18 mouse cellular contexts compared by ENCODE assay signal in the genomic region with DNA sequence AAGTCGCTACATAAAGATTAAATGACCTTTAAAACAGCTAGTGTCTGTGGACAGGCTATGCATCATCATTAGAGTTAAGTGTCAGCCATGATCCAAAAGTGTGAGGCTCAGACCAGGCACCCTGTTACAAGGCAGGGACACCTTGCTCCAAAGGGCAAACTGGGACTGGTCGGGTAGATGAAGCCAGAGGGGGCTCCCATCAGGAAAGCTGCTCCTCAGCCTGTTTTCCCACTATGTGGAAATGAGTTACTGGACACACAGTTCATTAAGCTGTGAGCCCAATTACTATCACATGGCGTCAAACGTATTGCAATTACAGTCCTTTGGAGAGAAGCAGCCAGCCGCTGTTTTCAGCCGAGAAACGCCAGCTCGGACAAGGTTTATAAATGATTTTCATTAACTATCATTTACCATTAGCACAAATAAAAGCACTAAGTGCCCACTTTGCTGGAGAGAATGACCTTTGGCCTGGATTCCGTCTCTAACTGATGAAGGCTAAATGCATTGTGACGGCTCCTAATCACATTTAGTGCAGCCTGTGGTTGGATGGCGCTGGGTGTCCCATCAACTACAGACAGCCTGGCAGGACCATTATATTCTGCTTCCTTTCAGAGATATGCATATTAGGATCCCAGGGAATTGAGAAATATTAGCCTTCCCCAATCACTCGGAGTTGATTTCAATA.
DNase-seq lines count a peak whose midpoint lies in the region; ATAC-seq lines count a peak whose summit lies in the region.
"Had no signal": no experiment of that assay in that cellular context is flagged by ENCODE, and none has a peak within 500 bp of the region (broad histone marks: within the 10 kb centered on the region; RNA-seq: fewer than 3 reads in every experiment).

No protein-coding gene starts in this region.

- H3K27me3 ChIP-seq in limb, embryonic 12.5 days: no peaks in the 10 kb centered on the region
- H3K27me3 ChIP-seq in limb, embryonic 10.5 days (ENCODE audit: low read depth, poor library complexity, severe bottlenecking): no peaks in the 10 kb centered on the region
- no peaks in the 10 kb centered on the region for H3K27me3 ChIP-seq in hindbrain, embryonic 11.5 days (ENCODE audit: control insufficient read depth, insufficient read depth, low read length)
- H3K27me3 ChIP-seq in midbrain, embryonic 14.5 days (ENCODE audit: control insufficient read depth, insufficient read depth, low read length): no peaks in the 10 kb centered on the region
- H3K27me3 ChIP-seq in intestine, embryonic 15.5 days (replicated peaks): no peaks in the 10 kb centered on the region
- H3K27me3 ChIP-seq: embryonic facial prominence, embryonic 15.5 days; heart, embryonic 15.5 days; limb, embryonic 13.5 days had no signal

- no peak for ATAC-seq in limb, embryonic 12.5 days (ENCODE audit: insufficient number of reproducible peaks, insufficient read depth, low FRiP score, low TSS enrichment, low read depth)
- ATAC-seq in hindbrain, embryonic 11.5 days (ENCODE audit: low FRiP score): peak; percentile 67; the same call in 1 of the 2 replicates
- no peak for ATAC-seq in midbrain, embryonic 14.5 days (ENCODE audit: low FRiP score, low TSS enrichment)
- ATAC-seq in intestine, embryonic 15.5 days: no peak
- ATAC-seq: intestine, embryonic 16.5 days had no signal

- peak overlapping the region; percentile 4; the same call in 1 of the 2 replicates for H3K4me2 ChIP-seq in limb, embryonic 12.5 days
- H3K4me2 ChIP-seq in hindbrain, embryonic 11.5 days (replicated peaks; ENCODE audit: low read depth, low read length): no peak overlapping the region
- no peak overlapping the region for H3K4me2 ChIP-seq in midbrain, embryonic 14.5 days (ENCODE audit: low read length)
- H3K4me2 ChIP-seq in intestine, embryonic 15.5 days (replicated peaks): no peak overlapping the region
- H3K4me2 ChIP-seq: embryonic facial prominence, embryonic 15.5 days; heart, embryonic 15.5 days; limb, embryonic 13.5 days had no signal

- no peaks in the 10 kb centered on the region for H3K9me3 ChIP-seq in limb, embryonic 12.5 days
- H3K9me3 ChIP-seq in limb, embryonic 10.5 days (replicated peaks): no peaks in the 10 kb centered on the region
- H3K9me3 ChIP-seq in hindbrain, embryonic 11.5 days (ENCODE audit: control insufficient read depth, low read length): no peaks in the 10 kb centered on the region
- H3K9me3 ChIP-seq in midbrain, embryonic 14.5 days (ENCODE audit: control insufficient read depth, low read length): no peaks in the 10 kb centered on the region
- no peaks in the 10 kb centered on the region for H3K9me3 ChIP-seq in intestine, embryonic 15.5 days
- H3K9me3 ChIP-seq: embryonic facial prominence, embryonic 15.5 days; heart, embryonic 15.5 days; limb, embryonic 13.5 days had no signal

- no peak overlapping the region for H3K27ac ChIP-seq in limb, embryonic 12.5 days
- no peak overlapping the region for H3K27ac ChIP-seq in limb, embryonic 10.5 days
- 0 out of 2 replicates have a peak overlapping the region, but pooled peaks have one; percentile 36 for H3K27ac ChIP-seq in hindbrain, embryonic 11.5 days (ENCODE audit: low read depth, low read length)
- no peak overlapping the region; the same call in 1 of the 2 replicates for H3K27ac ChIP-seq in midbrain, embryonic 14.5 days (replicated peaks; ENCODE audit: low read depth, low read length)
- no peak overlapping the region for H3K27ac ChIP-seq in intestine, embryonic 15.5 days
- H3K27ac ChIP-seq: embryonic facial prominence, embryonic 15.5 days; heart, embryonic 15.5 days; limb, embryonic 13.5 days had no signal

- DNase-seq in limb, embryonic 10.5 days (ENCODE audit: low spot score): no peak
- DNase-seq in hindbrain, embryonic 11.5 days (ENCODE audit: low spot score): peak; percentile 31
- peak; percentile 46 for DNase-seq in midbrain, embryonic 14.5 days
- DNase-seq in retina, postnatal 7 days (ENCODE audit: low read depth, low spot score): peak; percentile 5
- DNase-seq in adrenal gland, adult 8-10 months: no peak
- no peak for DNase-seq in lung, postnatal 25 days (ENCODE audit: low spot score)
- DNase-seq: adrenal gland, postnatal 14 days; B cell, adult 2 months; cerebellum, postnatal 14 days; kidney, postnatal 36 days; lung, postnatal 4 days had no signal

- no peaks in the 10 kb centered on the region for H3K36me3 ChIP-seq in limb, embryonic 12.5 days
- no peaks in the 10 kb centered on the region for H3K36me3 ChIP-seq in limb, embryonic 10.5 days
- no peaks in the 10 kb centered on the region for H3K36me3 ChIP-seq in hindbrain, embryonic 11.5 days (ENCODE audit: control insufficient read depth, insufficient read depth, low read length)
- no peaks in the 10 kb centered on the region for H3K36me3 ChIP-seq in midbrain, embryonic 14.5 days (ENCODE audit: control insufficient read depth, insufficient read depth, low read length)
- no peaks in the 10 kb centered on the region for H3K36me3 ChIP-seq in intestine, embryonic 15.5 days
- H3K36me3 ChIP-seq: embryonic facial prominence, embryonic 15.5 days; heart, embryonic 15.5 days; limb, embryonic 13.5 days had no signal

- H3K9ac ChIP-seq in limb, embryonic 12.5 days (replicated peaks): no peak overlapping the region
- H3K9ac ChIP-seq in hindbrain, embryonic 11.5 days (ENCODE audit: low read depth, low read length): no peak overlapping the region
- no peak overlapping the region for H3K9ac ChIP-seq in midbrain, embryonic 14.5 days (replicated peaks; ENCODE audit: low read length)
- no peak overlapping the region for H3K9ac ChIP-seq in intestine, embryonic 15.5 days
- H3K9ac ChIP-seq: embryonic facial prominence, embryonic 15.5 days; heart, embryonic 15.5 days; limb, embryonic 13.5 days had no signal

- WGBS in limb, embryonic 12.5 days: 28% methylated on average over 12 of the region's 12 CpGs
- WGBS in limb, embryonic 10.5 days: 50% methylated on average over 12 of the region's 12 CpGs
- 49% methylated on average over 12 of the region's 12 CpGs for WGBS in hindbrain, embryonic 11.5 days
- 33% methylated on average over 12 of the region's 12 CpGs for WGBS in midbrain, embryonic 14.5 days
- WGBS in intestine, embryonic 15.5 days: 60% methylated on average over 12 of the region's 12 CpGs

- no peaks in the 10 kb centered on the region for H3K4me1 ChIP-seq in limb, embryonic 12.5 days (replicated peaks)
- H3K4me1 ChIP-seq in limb, embryonic 10.5 days: peaks cover 6% of the 10 kb centered on the region; the same call in 1 of the 2 replicates
- no peaks in the 10 kb centered on the region for H3K4me1 ChIP-seq in hindbrain, embryonic 11.5 days (replicated peaks; ENCODE audit: control insufficient read depth, insufficient read depth, low read length)
- H3K4me1 ChIP-seq in midbrain, embryonic 14.5 days (ENCODE audit: control insufficient read depth, insufficient read depth, low read length): peaks cover 4% of the 10 kb centered on the region
- H3K4me1 ChIP-seq in intestine, embryonic 15.5 days (replicated peaks): no peaks in the 10 kb centered on the region
- H3K4me1 ChIP-seq: embryonic facial prominence, embryonic 15.5 days had no signal

- H3K4me3 ChIP-seq in limb, embryonic 12.5 days (replicated peaks): no peak overlapping the region
- H3K4me3 ChIP-seq in limb, embryonic 10.5 days: no peak overlapping the region
- H3K4me3 ChIP-seq in hindbrain, embryonic 11.5 days (ENCODE audit: low read depth, low read length): no peak overlapping the region
- no peak overlapping the region for H3K4me3 ChIP-seq in midbrain, embryonic 14.5 days (replicated peaks; ENCODE audit: low read depth, low read length)
- H3K4me3 ChIP-seq in intestine, embryonic 15.5 days (replicated peaks): no peak overlapping the region
- H3K4me3 ChIP-seq: embryonic facial prominence, embryonic 15.5 days; heart, embryonic 15.5 days; limb, embryonic 13.5 days; myocyte had no signal

Comparison
In these comparisons a context has a peak if more than half of its experiments do, and no peak if none do; other contexts are left out.
1. DNase-seq: peak in hindbrain, embryonic 11.5 days (single experiment), midbrain, embryonic 14.5 days (single experiment) and retina, postnatal 7 days (single experiment); none in limb, embryonic 10.5 days (single experiment), adrenal gland, adult 8-10 months (single experiment) and lung, postnatal 25 days (single experiment).